15 mouse cellular contexts compared by ENCODE assay signal in genomic region chr7:132276287-132276686, GRCm38 (mm10).
"Had no signal": no experiment of that assay in that cellular context is flagged by ENCODE, and none has a peak within 500 bp of the region (broad histone marks: within the 10 kb centered on the region; RNA-seq: fewer than 3 reads in every experiment).

No protein-coding gene starts in this region.

- H3K4me2 ChIP-seq: limb, embryonic 15.5 days; liver, embryonic 12.5 days; lung, embryonic 14.5 days; midbrain, embryonic 12.5 days; neural tube, embryonic 13.5 days had no signal

- H3K36me3 ChIP-seq: liver, embryonic 12.5 days had no signal

- H3K4me3 ChIP-seq: limb, embryonic 15.5 days; liver, embryonic 12.5 days; midbrain, embryonic 12.5 days; neural tube, embryonic 13.5 days had no signal

- H3K9me3 ChIP-seq: limb, embryonic 15.5 days; liver, embryonic 12.5 days; neural tube, embryonic 13.5 days had no signal

- H3K27me3 ChIP-seq: limb, embryonic 15.5 days; liver, embryonic 12.5 days; midbrain, embryonic 12.5 days; neural tube, embryonic 13.5 days had no signal

- DNase-seq: kidney, adult 9 months; kidney, postnatal 36 days; layer of hippocampus, adult 9-11 months; layer of hippocampus, postnatal 36 days; lung, embryonic 14.5 days; lung, postnatal 10 days; lung, postnatal 4 days; retina, postnatal 1 day; thymus, postnatal 4 days had no signal

- H3K4me1 ChIP-seq: limb, embryonic 15.5 days had no signal

- H3K27ac ChIP-seq: kidney, postnatal 0 days; limb, embryonic 15.5 days; liver, embryonic 12.5 days; midbrain, embryonic 12.5 days; neural tube, embryonic 13.5 days; stomach, postnatal 0 days had no signal

- ATAC-seq: liver, embryonic 12.5 days had no signal

- H3K9ac ChIP-seq: limb, embryonic 15.5 days; liver, embryonic 12.5 days; lung, embryonic 14.5 days; midbrain, embryonic 12.5 days; neural tube, embryonic 13.5 days had no signal
